Mouse (Mus musculus) spleen, postnatal 36 days (tissue): ENCODE data around the gene Dlg4.
A peak's percentile ranks its signal among the peaks of the same experiment; 100 is the strongest.
"Not testable (repeated sequence)": the region's sequence is repeated elsewhere in the genome, so short reads cannot be mapped to it uniquely, and the experiment has no call there.

Source experiments
- DNase-seq, 2 experiments: peaks; one replicate each; pipeline ENCODE4 v3.0.0; 2022; ENCODE audit warnings: low spot score in 2 of 2, mixed read lengths in 1 of 2

Dlg4 gene

GRCm38 (mm10) chr11:70049366-70049765 is 32.6 kb downstream of the Dlg4 start:
- DNase-seq, result no peak

GRCm38 (mm10) chr11:70049816-70050215 is 33.1 kb downstream of the Dlg4 start:
- DNase-seq, result no peak

GRCm38 (mm10) chr11:70053156-70053555 is 36.4 kb downstream of the Dlg4 start:
- DNase-seq, result no peak

DNA sequence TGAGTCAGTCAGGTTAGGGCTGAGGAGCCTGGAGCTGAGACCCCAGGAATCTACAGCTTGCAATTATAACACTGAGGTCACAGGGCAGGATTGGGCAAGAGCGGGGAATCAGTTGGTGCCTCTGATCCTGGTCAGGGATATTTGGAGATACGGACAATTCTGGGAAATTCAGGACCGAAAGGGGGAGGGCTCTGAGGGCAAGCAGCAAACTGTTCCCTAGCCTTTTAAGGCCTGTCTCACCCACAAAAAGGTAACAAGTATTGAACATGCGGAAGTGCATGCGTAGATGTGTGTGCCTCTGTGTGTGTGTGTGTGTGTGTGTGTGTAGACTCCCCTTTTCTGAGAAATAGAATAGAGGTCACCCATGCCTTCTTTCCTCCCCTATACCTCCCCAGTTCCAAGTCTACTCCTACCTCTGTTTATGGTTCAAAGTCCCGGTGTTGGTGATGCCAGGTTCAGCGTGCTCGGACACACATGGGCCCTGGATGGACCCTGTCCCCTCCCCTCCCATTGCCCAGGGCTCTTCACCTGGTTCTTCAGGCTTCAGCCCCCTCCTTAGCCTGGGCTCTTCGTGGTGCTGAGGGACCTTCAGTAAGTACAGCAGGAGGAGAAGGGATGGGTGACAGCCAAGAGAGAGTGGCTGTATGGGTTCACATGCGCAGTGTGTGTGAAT is 37.3 kb downstream of the Dlg4 start, which contains the start of gene Asgr1:
Asgr1 (plus strand) TSS at position 188 of the 673 bp plus-strand sequence.
- no peak for DNase-seq

GRCm38 (mm10) chr11:70055618-70056214 is 39.0 kb downstream of the Dlg4 start:
- peak; percentile 43 to 60 for DNase-seq

DNA sequence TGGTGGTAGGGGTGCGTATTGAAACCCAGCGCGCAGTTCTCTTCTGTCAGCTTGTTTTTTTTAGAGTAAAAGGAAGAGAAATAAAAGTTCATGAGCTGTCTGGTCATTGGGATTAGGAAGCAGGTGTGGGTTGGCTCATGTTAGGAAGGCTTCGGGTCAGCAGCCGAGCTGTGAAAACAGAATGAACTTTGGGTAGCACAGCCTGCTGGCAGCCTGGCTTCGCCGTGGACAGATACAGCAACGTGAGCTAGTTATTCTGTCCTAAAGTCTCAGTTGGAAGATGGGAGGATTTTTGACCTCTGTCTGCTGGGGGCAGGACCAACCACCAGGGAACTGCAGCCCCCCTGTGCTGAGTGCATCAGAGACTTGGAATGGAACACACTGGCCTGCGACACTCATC is 41.1 kb downstream of the Dlg4 start:
- no peak for DNase-seq

- DNase-seq, result no peak
Observed at GRCm38 (mm10) chr11:70059930-70060329, 43.2 kb downstream of the Dlg4 start.

DNA sequence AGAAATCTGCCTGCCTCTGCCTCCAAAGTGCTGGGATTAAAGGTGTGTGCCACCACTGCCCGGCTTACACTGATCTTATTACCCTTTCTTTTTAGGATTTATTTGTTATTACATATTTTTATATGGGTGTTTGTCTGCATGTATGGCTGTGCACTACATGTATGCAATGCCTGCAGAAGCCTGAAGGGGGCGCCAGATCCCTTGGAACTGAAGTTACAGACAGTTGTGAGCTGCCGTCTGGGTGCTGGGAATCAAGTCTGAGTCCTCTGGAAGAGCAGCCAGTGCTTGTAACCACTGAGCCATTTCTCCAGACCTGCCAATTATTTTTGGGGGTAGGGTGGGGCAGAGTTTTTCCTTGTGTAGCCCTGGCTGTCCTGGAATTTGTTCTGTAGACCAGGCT is 46.3 kb downstream of the Dlg4 start:
- DNase-seq, result no peak

DNA sequence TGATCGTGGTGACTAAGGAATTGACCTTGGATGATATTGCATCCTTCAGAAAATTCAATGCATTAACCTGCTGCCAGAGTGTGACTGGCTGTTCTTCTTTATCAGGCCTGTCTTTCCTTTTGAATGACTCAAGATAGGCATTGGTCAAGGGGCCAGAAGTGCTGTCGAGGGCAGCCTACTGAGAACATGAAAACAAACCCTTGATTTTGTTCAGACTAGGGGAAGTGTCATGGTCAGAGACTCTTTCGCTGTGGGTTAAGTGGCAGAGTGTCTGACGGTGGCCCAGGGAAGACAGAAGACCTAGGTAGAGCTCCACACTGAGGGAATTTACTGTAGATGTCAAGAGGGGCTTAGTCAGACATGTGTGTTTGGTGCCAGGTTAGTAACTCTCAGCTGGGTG is 50.0 kb downstream of the Dlg4 start:
- no peak for DNase-seq

- no peak for DNase-seq
Observed at GRCm38 (mm10) chr11:70068245-70068644, 51.5 kb downstream of the Dlg4 start.

DNA sequence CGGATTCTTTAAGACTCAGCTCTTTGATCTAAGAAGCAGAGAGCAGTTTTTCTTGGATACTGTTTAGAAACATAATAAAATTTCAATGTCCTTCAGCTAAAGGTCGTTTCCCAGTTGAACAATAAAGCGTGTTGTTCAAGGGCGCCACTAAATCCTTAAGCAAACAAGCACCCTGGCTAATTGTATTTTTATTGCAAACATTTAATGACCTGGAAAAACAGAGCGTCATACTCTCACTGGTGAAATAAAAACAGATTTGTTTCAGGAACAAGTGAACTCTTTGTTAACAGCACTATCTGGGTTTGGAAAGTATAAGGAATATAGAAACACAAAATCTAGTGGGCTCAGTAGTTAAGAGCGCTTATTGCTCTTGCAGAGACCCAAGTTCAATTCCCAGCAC is 53.3 kb downstream of the Dlg4 start:
- DNase-seq, result no peak

DNA sequence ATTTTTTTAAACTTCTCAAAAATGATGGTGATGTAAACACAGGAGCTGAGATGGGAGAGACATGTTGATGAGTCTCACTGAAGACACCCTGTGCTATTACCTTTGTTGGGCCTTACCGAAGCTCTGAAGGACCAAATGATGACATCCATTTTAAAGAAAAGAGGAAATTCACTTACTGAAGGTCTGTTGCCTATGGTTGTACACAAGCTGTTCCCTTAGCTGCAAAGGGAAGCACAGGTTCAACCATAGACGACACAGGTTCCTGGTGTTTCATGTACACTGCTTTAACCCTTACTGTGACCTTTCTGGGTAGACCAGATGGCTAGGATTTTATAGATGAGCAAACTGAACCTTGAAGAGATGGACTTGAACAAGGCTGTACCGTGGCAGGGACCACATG is 53.9 kb downstream of the Dlg4 start:
- not testable (repeated sequence) for DNase-seq

DNA sequence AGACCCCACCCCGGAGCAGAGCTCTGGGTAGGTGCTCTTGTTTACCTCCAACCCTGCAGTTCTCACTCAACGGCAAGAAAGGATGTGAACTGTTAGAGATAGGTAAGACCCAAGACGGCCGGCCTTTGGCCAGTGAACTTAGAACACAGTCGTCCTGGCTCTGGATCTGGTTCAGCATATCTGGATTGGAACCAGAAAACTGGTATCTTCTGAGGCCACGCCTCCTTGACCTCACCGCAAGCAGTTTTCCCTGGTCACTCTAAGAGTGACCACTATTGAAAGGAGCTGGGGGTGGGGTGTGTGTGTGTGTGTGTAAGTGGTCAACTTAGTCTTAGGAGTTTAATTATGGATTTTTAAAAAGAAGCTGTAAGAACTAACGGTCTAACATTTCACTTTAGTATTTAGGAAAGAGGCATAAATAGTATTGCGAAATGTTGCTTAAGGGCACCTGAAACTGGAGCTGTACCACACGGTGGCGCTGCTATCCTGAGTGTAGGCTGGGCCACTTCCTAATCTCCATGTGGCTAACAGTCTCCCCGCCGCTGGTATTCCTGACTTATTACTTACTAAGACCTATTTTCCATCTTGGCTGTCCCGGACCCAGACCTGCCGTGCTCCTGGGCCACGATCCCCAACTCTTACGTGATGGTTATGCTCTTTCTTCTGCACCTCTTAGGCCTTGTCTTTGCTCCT is 57.8 kb downstream of the Dlg4 start:
- peak; percentile 34 to 51 for DNase-seq

DNA sequence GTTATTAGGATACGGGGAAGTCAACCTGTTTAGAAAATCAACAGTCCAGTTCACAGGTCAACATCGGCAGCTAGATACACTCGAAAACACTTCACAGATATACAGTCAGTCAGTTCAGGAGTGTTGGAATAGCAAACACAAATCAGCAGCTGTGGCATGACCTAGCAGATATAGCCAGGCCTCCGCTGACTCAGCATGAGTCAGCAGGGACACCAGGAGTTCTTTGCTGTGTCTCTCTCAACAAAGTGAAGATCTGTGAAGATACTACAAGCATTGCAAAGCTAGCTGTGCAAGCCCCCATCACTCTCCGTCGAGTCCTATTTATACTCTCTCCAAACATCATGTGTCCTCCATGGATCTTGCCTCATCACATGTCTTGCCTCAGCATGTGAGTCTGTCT is 58.8 kb downstream of the Dlg4 start:
- peak in 1 of 2 experiments; percentile 33 for DNase-seq

GRCm38 (mm10) chr11:70077441-70077840 is 60.7 kb downstream of the Dlg4 start:
- DNase-seq, result no peak

DNA sequence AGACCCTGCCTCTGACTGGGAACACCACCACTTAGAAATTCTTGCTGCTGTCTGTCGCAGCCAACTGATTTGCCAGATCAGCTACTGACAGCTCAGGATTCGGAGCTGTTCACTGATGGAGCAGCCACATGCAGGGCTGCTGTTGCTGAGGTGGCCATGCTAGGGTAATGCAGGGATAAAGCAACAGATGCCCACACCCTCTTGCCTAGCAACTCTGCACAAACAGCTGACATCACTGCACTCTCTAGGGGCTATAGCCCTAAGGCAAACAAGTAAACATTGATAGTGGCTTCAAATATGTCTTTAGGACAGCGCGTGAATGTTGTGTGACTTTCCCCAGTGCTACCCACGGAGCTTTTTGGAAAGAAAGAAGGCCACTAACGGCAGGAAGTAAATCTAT is 62.4 kb downstream of the Dlg4 start:
- no peak for DNase-seq

- peak; percentile 57 to 61 for DNase-seq
Observed at GRCm38 (mm10) chr11:70079928-70080327, 63.2 kb downstream of the Dlg4 start.

- DNase-seq, result no peak
Observed at GRCm38 (mm10) chr11:70080803-70081590, 64.3 kb downstream of the Dlg4 start.

GRCm38 (mm10) chr11:70084563-70084962 is 67.8 kb downstream of the Dlg4 start:
- peak; percentile 6 to 28 for DNase-seq

DNA sequence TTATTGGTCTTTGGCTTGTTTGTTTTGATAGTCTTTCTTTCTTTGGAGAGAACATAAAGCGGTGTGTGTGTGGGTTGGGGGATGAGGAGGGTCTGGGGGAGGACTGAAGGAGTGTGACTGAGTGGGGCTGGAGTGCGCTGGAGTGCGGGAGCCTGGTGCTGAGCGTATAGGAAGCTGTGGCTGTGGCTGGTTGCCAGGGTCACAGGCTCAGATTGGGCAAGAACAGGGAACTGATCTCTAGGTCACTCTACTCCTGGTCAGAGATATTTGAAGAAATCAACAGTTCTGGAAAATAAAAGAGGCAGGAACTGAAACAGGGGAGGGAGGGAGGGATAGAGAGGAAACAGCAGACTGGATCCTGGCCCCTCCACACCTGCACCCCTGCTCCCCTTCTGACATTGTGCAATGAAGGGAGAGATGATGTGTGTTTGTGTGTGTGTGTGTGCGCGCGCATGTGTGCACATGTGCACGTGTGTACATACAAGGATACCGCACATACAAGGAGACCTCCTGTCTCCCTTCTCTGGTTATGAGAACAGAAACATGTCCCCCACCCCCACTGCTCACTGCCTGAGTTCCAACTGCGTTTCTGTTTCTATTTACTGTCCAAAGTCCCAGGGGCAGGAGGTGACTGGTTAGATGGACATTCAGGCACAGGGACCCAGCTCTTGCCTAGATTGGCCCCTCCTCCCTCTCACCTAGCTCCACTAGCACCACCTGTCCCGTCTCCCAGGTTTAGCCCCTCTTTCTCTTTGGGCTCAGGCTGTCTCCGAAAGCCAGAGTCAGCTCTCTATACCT is 75.4 kb downstream of the Dlg4 start, which contains the start of gene Asgr2:
Asgr2 (plus strand) TSS at position 659 of the 798 bp plus-strand sequence.
- DNase-seq, result peak in 1 of 2 experiments; percentile 26
